Mouse (Mus musculus) forelimb bud, embryonic 11.5 days (tissue): Measurements from ENCODE around the gene Rmdn3.

Experiments used
- DNase-seq: peaks from one replicate; pipeline ENCODE4 v3.0.0-alpha.2; 2012; ENCODE audit warnings: low read depth, low spot score

Gene Rmdn3

GRCm38 (mm10) chr2:119101552-119101951 lies 55.3 kb downstream of the Rmdn3 start:
- DNase-seq, result no peak
